Mouse (Mus musculus) lung, postnatal 0 days (tissue): ENCODE measurements around the gene Styx.

Source experiments
- CTCF ChIP-seq: IDR thresholded peaks from 2 replicates; pipeline ENCODE4 v1.5.1; 2016; ENCODE audit warnings: antibody characterized with exemption, mild to moderate bottlenecking
- EP300 ChIP-seq: IDR thresholded peaks from 2 replicates; pipeline ENCODE4 v1.6.1; 2016; ENCODE audit warnings: antibody characterized with exemption, mild to moderate bottlenecking, control low read depth

DNA sequence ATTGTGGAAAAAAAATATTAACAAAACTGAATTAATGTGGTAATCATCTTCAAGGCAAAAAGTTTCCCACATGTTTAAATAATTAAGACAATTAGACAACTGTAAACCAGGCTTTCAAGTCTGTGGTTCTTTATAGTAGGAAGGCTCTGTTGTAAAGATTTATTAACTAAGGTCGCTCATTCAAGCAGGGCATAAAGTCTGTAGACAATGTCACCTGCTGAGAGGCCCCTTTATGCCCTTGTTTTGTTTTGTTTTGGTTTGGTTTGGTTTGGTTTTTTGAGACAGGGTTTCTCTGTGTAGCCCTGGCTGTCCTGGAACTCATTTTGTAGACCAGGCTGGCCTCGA, 88.0 kb downstream of the Styx start:
- TF ChIP-seq EP300, result no peak
- no peak for TF ChIP-seq CTCF
